Mouse (Mus musculus) liver (tissue): ENCODE results near the gene B4galt7.
"Not testable (repeated sequence)": the region's sequence is repeated elsewhere in the genome, so short reads cannot be mapped to it uniquely, and the experiment has no call there.

ENCODE experiments used
- DNase-seq: peaks from one replicate; pipeline ENCODE4 v3.0.0-alpha.2; 2020; ENCODE audit warnings: mixed read lengths

B4galt7 gene

GRCm38 (mm10) chr13:55600657-55601056 is 961 bp downstream of the B4galt7 start:
- DNase-seq = no peak

GRCm38 (mm10) chr13:55601611-55602010 is 1.9 kb downstream of the B4galt7 start:
- DNase-seq = peak; percentile 84

GRCm38 (mm10) chr13:55604606-55605005 is 4.9 kb downstream of the B4galt7 start:
- DNase-seq = no peak

DNA sequence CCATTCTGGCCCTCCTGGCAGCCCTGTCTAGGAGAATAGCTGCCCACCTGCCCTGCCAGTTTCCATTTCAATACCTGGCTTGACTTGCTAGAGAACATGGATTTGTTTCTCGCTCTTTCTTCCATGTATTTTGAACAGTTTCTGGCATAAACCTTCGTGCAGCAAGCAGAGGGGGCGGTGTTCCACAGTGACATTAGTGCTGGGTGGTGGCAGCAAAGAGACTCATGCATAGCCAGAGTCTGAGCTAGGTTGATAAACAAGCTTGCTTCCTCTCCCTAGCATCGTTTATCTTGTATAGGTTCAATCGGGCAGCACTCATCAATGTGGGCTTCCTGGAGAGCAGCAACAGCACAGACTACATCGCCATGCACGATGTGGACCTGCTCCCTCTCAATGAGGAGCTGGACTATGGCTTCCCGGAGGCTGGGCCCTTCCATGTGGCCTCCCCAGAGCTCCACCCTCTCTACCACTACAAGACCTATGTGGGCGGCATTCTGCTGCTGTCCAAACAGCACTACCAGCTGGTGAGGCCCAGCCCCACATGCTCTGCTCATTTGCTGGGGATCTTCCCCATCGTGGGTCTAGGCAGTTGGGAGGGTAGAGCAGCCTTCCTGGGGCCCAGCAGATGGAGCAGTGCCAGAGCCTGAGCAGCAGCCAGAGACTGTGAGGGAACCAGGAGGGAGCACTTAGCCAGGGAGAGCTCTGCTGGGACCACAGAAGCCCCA is 7.4 kb downstream of the B4galt7 start:
- DNase-seq = no peak

- DNase-seq = no peak
Measured at GRCm38 (mm10) chr13:55607624-55608006, 7.9 kb downstream of the B4galt7 start.

- DNase-seq = no peak
Measured at GRCm38 (mm10) chr13:55611996-55612395, 12.3 kb downstream of the B4galt7 start.

DNA sequence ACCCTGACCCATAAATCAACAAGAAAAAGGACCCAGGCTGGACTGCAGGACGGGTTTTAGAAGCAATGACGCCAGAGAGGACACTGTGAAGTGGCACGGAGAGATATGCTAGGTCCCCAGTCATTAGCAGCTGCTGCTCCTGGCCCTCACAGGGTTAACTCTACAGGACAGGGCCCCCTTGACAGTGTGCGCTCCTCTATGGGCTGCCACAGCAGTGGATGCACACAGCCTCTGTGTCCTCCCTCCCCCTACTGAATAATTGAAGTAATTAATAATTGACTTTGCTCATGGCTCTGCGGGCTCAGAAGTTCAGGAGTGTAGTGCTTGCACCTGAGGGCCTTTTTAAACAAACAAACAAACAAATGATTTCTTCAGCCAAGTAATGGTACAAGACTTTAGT is 13.8 kb downstream of the B4galt7 start:
- no peak for DNase-seq

- DNase-seq = no peak
Measured at GRCm38 (mm10) chr13:55619328-55619727, 19.6 kb downstream of the B4galt7 start.

GRCm38 (mm10) chr13:55620275-55620674 is 20.6 kb downstream of the B4galt7 start:
- no peak for DNase-seq

GRCm38 (mm10) chr13:55622156-55622648 is 22.5 kb downstream of the B4galt7 start:
- not testable (repeated sequence) for DNase-seq

DNA sequence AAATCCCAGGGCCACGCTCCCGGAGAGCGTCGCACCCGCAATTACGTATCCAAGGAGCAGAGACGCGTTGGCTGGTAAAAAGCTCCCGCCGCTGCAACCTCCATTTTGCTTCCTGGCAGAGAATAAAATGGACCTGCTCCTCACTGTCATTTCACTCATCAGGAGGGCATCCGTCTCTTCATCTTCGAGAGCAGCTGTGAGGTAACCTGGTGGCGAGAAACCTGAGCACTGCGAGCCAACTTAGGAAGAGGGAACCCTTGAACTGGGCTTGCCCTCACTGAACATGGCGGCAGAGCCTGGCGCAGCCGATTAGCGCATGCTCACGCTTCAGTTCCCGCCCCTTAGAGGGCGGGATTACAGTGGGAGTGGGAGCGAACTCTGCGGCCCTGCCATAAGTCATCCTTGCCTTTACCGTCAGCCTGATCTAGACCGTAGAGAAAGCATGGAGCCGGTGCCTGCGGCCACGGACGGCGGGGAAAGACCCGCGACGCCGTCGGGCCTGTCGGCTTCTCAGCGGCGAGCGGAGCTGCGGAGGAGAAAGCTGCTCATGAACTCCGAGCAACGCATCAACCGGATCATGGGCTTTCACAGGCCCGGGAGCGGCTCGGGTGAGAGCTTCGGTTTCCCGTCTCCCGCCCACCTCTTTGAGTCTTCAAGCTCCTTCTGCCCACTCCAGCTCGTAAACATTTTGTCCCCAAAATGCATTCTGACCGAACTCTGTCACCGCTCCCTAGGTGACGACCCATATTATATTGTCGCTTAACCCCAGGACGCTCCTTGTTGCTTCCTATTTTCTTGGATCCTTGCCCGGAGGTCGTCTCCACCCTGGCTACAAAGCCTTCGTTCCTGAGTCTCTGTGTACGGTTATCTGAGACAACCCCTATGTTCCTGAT is 23.2 kb downstream of the B4galt7 start, which contains the start of gene Caml:
Caml (plus strand) TSS at position 357 of the 893 bp plus-strand sequence.
- peak; percentile 92 for DNase-seq

- peak; percentile 90 for DNase-seq
Measured at GRCm38 (mm10) chr13:55634639-55635127, 35.0 kb downstream of the B4galt7 start, which contains the start of gene Ddx46. TSS of gene Ddx46 (plus strand) at chr13:55635027.

GRCm38 (mm10) chr13:55635146-55635571 is 35.5 kb downstream of the B4galt7 start:
- DNase-seq = no peak

DNA sequence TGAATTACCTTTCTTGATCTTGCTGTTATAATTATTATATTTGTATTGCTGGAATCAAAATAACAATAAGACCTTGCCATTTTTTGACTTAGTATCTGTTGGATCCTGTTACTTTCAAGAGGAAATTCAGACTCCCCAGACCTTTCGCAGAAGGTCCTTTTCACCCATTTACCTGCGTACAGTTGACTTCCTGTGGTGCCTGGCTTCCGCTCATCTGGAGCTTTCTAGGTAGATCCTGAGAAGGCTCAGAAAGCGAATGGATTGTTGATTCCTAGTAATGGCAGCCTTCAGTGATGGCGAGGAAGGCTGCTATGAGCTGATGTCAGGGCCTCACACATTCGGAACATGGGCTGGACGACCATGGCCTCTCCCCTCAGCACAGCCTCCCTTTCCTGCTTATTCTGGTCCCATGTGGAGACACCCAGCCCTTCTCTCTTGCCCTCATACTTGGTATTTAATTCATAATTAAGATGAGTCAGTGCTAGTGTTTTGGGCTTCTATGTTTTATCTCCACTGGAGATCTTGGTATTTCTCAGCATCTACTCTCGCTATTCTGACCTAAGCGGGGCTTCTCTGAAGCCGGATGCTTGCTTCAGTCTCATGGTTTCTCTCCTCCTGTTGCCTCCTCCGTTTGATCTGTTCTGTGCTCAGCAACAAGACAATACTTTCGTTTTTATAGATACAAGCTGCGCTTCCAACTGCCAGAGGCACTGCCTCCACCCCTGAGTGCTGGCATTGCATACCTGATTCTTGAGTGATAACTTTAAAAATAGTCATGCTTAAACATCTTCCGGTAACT is 36.7 kb downstream of the B4galt7 start:
- no peak for DNase-seq

GRCm38 (mm10) chr13:55640480-55640879 is 40.8 kb downstream of the B4galt7 start:
- DNase-seq = peak; percentile 82

GRCm38 (mm10) chr13:55644525-55644924 is 44.8 kb downstream of the B4galt7 start:
- no peak for DNase-seq

GRCm38 (mm10) chr13:55650098-55650497 is 50.4 kb downstream of the B4galt7 start:
- no peak for DNase-seq

GRCm38 (mm10) chr13:55650980-55651379 is 51.3 kb downstream of the B4galt7 start:
- no peak for DNase-seq
